30 mouse cellular contexts compared by ENCODE assay signal in the genomic region with DNA sequence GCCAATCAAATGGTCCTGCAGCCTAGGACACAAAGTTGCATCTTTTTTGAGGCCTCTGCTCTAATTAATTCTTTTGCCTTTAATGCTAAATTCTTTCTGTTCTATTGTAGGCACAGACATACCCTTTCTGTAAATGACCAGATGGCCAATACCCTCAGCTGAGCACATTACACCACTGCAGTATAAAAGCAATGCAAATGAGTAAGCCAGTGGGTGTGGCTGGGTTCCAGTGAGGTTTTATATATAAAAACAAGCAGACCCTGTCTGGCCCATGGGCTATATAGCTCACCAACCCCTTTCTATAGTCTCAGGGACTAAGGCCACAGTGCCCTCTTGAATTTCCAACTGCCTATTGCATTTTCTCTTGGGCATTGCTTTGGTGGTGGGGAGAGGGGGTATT. TPM values are rescaled to one million over a fixed set of nuclear protein-coding genes. Genes with fewer than 3 reads are reported as not detected.
"Had no signal": no experiment of that assay in that cellular context is flagged by ENCODE, and none has a peak within 500 bp of the region (broad histone marks: within the 10 kb centered on the region; RNA-seq: fewer than 3 reads in every experiment).

No protein-coding gene starts in this region.

RNA-seq across cellular contexts. Expression of a gene that starts 41.7 kb away (rescaled TPM):
- polyA plus RNA-seq: limb, embryonic 10.5 days; limb, embryonic 11.5 days; limb, embryonic 12.5 days; limb, embryonic 13.5 days; limb, embryonic 14.5 days; limb, embryonic 15.5 days; liver, adult 2 months; liver, embryonic 11.5 days; liver, embryonic 12.5 days; liver, embryonic 13.5 days; liver, embryonic 14.5 days; liver, embryonic 15.5 days; liver, embryonic 16.5 days; liver, postnatal 0 days; lung, adult 2 months; lung, embryonic 14.5 days; lung, embryonic 15.5 days; lung, embryonic 16.5 days; lung, postnatal 0 days; macrophage; midbrain, embryonic 10.5 days; midbrain, embryonic 11.5 days; midbrain, embryonic 12.5 days; midbrain, embryonic 13.5 days; midbrain, embryonic 14.5 days; midbrain, embryonic 15.5 days; midbrain, embryonic 16.5 days; midbrain, postnatal 0 days; myocyte; neural tube, embryonic 11.5 days had no signal
